In genomic region chr7:24387059-24387556, GRCm38 (mm10) we compare ENCODE assay signal across 12 mouse cellular contexts. TPM values are rescaled to one million over a fixed set of nuclear protein-coding genes. Genes with fewer than 3 reads are reported as not detected.
DNase-seq lines count a peak whose midpoint lies in the region; ATAC-seq and TF ChIP-seq lines count a peak whose summit lies in the region.
"Had no signal": no experiment of that assay in that cellular context is flagged by ENCODE, and none has a peak within 500 bp of the region (broad histone marks: within the 10 kb centered on the region; RNA-seq: fewer than 3 reads in every experiment).

No protein-coding gene starts in this region.

- H3K27ac ChIP-seq in brown adipose tissue, adult 24 weeks (replicated peaks; ENCODE audit: low read depth, low read length): peak overlapping the region; percentile 57; the same call in 1 of the 2 replicates
- peak overlapping the region; percentile 46; the same call in 1 of the 2 replicates for H3K27ac ChIP-seq in limb, embryonic 10.5 days
- H3K27ac ChIP-seq: forebrain, embryonic 15.5 days had no signal

- no peaks in the 10 kb centered on the region for H3K27me3 ChIP-seq in G1E (ENCODE audit: insufficient read depth, low read length)
- H3K27me3 ChIP-seq in limb, embryonic 10.5 days (ENCODE audit: low read depth, poor library complexity, severe bottlenecking): peaks cover 14% of the 10 kb centered on the region; the same call in 1 of the 2 replicates
- H3K27me3 ChIP-seq: forebrain, embryonic 15.5 days had no signal

- peak; percentile 55 for ATAC-seq in G1E (ENCODE audit: extremely low read depth, insufficient number of reproducible peaks, low FRiP score, poor library complexity, severe bottlenecking)
- ATAC-seq: forebrain, embryonic 15.5 days had no signal

- peak overlapping the region; percentile 62; the same call in 1 of the 2 replicates for H3K4me3 ChIP-seq in G1E (ENCODE audit: low read depth, low read length)
- no peak overlapping the region for H3K4me3 ChIP-seq in brown adipose tissue, adult 24 weeks (ENCODE audit: insufficient read depth, low read depth, low read length)
- no peak overlapping the region for H3K4me3 ChIP-seq in limb, embryonic 10.5 days
- H3K4me3 ChIP-seq: forebrain, embryonic 15.5 days had no signal

- H3K4me1 ChIP-seq in G1E (ENCODE audit: insufficient read depth, low read depth, low read length): peaks cover 91% of the 10 kb centered on the region
- no peaks in the 10 kb centered on the region for H3K4me1 ChIP-seq in brown adipose tissue, adult 24 weeks (ENCODE audit: control insufficient read depth, insufficient read depth, insufficient read length, low read length)
- H3K4me1 ChIP-seq in limb, embryonic 10.5 days: peaks cover 39% of the 10 kb centered on the region

- TF ChIP-seq CTCF in G1E (IDR thresholded peaks at IDR 0.05; ENCODE audit: low read depth, low read length): no peak

- peaks cover 68% of the 10 kb centered on the region for H3K36me3 ChIP-seq in G1E (replicated peaks)
- H3K36me3 ChIP-seq in limb, embryonic 10.5 days: no peaks in the 10 kb centered on the region
- H3K36me3 ChIP-seq: forebrain, embryonic 15.5 days had no signal

- 88% methylated on average over 10 of the region's 10 CpGs for WGBS in limb, embryonic 10.5 days

- DNase-seq in 416B (ENCODE audit: low read depth) (peak; percentile 99), G1E (ENCODE audit: low spot score) (peak; percentile 66)
- DNase-seq in limb, embryonic 10.5 days (ENCODE audit: low spot score): no peak
- DNase-seq in frontal cortex, postnatal 36 days (ENCODE audit: low spot score in 2 of 2): no peak
- no peak for DNase-seq in cerebellum, adult 11-12 months
- DNase-seq in cerebellum, postnatal 4 days (ENCODE audit: low spot score in 2 of 2): no peak
- DNase-seq in left cerebral cortex, postnatal 36 days (ENCODE audit: low spot score in 2 of 2): no peak
- DNase-seq: thymus, adult 2 months had no signal

- H3K9me3 ChIP-seq in G1E (replicated peaks): no peaks in the 10 kb centered on the region
- no peaks in the 10 kb centered on the region for H3K9me3 ChIP-seq in limb, embryonic 10.5 days (replicated peaks)
- H3K9me3 ChIP-seq: forebrain, embryonic 15.5 days had no signal

- intact Hi-C loops in left cerebral cortex, postnatal 36 days (cut with DNase I): no loop called here

RNA-seq across cellular contexts. Expression of gene Smg9, which starts 12.3 kb away (rescaled TPM):
- 21.7 and 77.3 TPM in 2 replicates for total RNA-seq in G1E (2014; fragmentation: Nextera tagmentation)
- 16.1 and 19.1 TPM in 2 replicates for total RNA-seq in G1E (2017)
- 61.5 and 67.4 TPM in 2 replicates for polyA plus RNA-seq in G1E (2012)
- polyA plus RNA-seq in brown adipose tissue, adult 24 weeks (2012; ENCODE audit: insufficient read depth, insufficient read length, missing spikeins): 6.1 and 8.2 TPM in 2 replicates
- 28.3 and 29.0 TPM in 2 replicates for polyA plus RNA-seq in limb, embryonic 10.5 days (2016; fragmentation: Nextera tagmentation; extraction: Ambion mirVana)
- total RNA-seq in left cerebral cortex, postnatal 36 days (2021): 10 to 100 TPM; 39.6 to 51.1 TPM

RNA-seq across cellular contexts. Expression of gene Kcnn4, which starts 17.0 kb away (rescaled TPM):
- total RNA-seq in G1E (2014; fragmentation: Nextera tagmentation): 14.0 and 40.3 TPM in 2 replicates
- total RNA-seq in G1E (2017): 20.4 and 22.9 TPM in 2 replicates
- 66.2 and 70.4 TPM in 2 replicates for polyA plus RNA-seq in G1E (2012)
- polyA plus RNA-seq in brown adipose tissue, adult 24 weeks (2012; ENCODE audit: insufficient read depth, insufficient read length, missing spikeins): not detected in 2 replicates
- 3.6 and 4.0 TPM in 2 replicates for polyA plus RNA-seq in limb, embryonic 10.5 days (2016; fragmentation: Nextera tagmentation; extraction: Ambion mirVana)
- under 1 TPM; 0.42 to 0.77 TPM for total RNA-seq in left cerebral cortex, postnatal 36 days (2021)

RNA-seq across cellular contexts. Expression of gene Lypd5, which starts 38.1 kb away (rescaled TPM):
- total RNA-seq in G1E (2014; fragmentation: Nextera tagmentation) (not detected in 2 replicates), G1E (2017) (not detected in 2 replicates)
- not detected in 2 replicates for polyA plus RNA-seq in G1E (2012)
- polyA plus RNA-seq in brown adipose tissue, adult 24 weeks (2012; ENCODE audit: insufficient read depth, insufficient read length, missing spikeins): not detected in 2 replicates
- polyA plus RNA-seq in limb, embryonic 10.5 days (2016; fragmentation: Nextera tagmentation; extraction: Ambion mirVana): not detected in 2 replicates
- not detected for total RNA-seq in left cerebral cortex, postnatal 36 days (2021)
- total RNA-seq: liver, adult 2 months had no signal
- polyA plus RNA-seq: forebrain, embryonic 15.5 days; intestine, embryonic 14.5 days; liver, adult 2 months had no signal

RNA-seq across cellular contexts. Expression of gene Tescl, which starts 53.4 kb away (rescaled TPM):
- total RNA-seq in G1E (2014; fragmentation: Nextera tagmentation) (not detected in 2 replicates), G1E (2017) (not detected in 2 replicates)
- not detected in 2 replicates for polyA plus RNA-seq in G1E (2012)
- not detected in 2 replicates for polyA plus RNA-seq in brown adipose tissue, adult 24 weeks (2012; ENCODE audit: insufficient read depth, insufficient read length, missing spikeins)
- polyA plus RNA-seq in limb, embryonic 10.5 days (2016; fragmentation: Nextera tagmentation; extraction: Ambion mirVana): not detected in 2 replicates
- total RNA-seq in left cerebral cortex, postnatal 36 days (2021): not detected
- total RNA-seq: liver, adult 2 months had no signal
- polyA plus RNA-seq: forebrain, embryonic 15.5 days; intestine, embryonic 14.5 days; liver, adult 2 months had no signal

Comparison
In these comparisons a context has a peak if more than half of its experiments do, and no peak if none do; other contexts are left out.
1. DNase-seq: peak in 416B (single experiment) and G1E (single experiment); none in limb, embryonic 10.5 days (single experiment), frontal cortex, postnatal 36 days (0 of 2), cerebellum, adult 11-12 months (single experiment), cerebellum, postnatal 4 days (0 of 2) and left cerebral cortex, postnatal 36 days (0 of 2).
2. RNA of gene Kcnn4, which starts 17.0 kb away (polyA plus RNA-seq): 66.2 to 70.4 TPM in G1E; 3.6 to 4.0 TPM in limb, embryonic 10.5 days and not detected in brown adipose tissue, adult 24 weeks; every median in the first group is over 10 times any median in the second.